Mouse (Mus musculus) CD4-positive, CD25-positive, alpha-beta regulatory T cell, adult 4 months (primary cell): Measurements from ENCODE around the gene Rabgap1. TPM values are rescaled to one million over a fixed set of nuclear protein-coding genes. Genes with fewer than 3 reads are reported as not detected.
"Not testable (repeated sequence)": the region's sequence is repeated elsewhere in the genome, so short reads cannot be mapped to it uniquely, and the experiment has no call there.

Source experiments
- ATAC-seq: one replicate; pipeline ENCODE4 v1.8.0; 2017
- polyA plus RNA-seq, 2 experiments: library from polyadenylated mRNA; unstranded; fragments of 100-300 nt; shearing (Covaris generic); gene quantifications; one replicate each; pipeline ENCODE4 v1.2.1; 2017

Rabgap1 gene
- 10 to 100 TPM; 42.1 to 56.4 TPM for polyA plus RNA-seq

GRCm38 (mm10) chr2:37442611-37443591, at the start of gene Rabgap1, which contains the start of the genes Zbtb26 and Zbtb6:
Gene Rabgap1 (plus strand): TSS chr2:37443279.
Gene Zbtb26 (minus strand): TSS chr2:37443135.
Gene Zbtb6 (minus strand): TSS chr2:37443171.
- peak; percentile 97 for ATAC-seq

GRCm38 (mm10) chr2:37395539-37395938, 47.5 kb upstream of the Rabgap1 start:
- peak; percentile 43 for ATAC-seq

GRCm38 (mm10) chr2:37421903-37422302, 21.2 kb upstream of the Rabgap1 start:
- ATAC-seq: no peak

- ATAC-seq: peak; percentile 98
Observed at GRCm38 (mm10) chr2:37422306-37423304, 20.5 kb upstream of the Rabgap1 start, which contains the start of gene Rc3h2. Gene Rc3h2 (minus strand): TSS chr2:37422903.

GRCm38 (mm10) chr2:37423671-37424070, 19.4 kb upstream of the Rabgap1 start:
- no peak for ATAC-seq

GRCm38 (mm10) chr2:37430593-37431464, 12.2 kb upstream of the Rabgap1 start:
- ATAC-seq: peak; percentile 97

- no peak for ATAC-seq
Observed at GRCm38 (mm10) chr2:37431609-37432008, 11.5 kb upstream of the Rabgap1 start.

- ATAC-seq: peak; percentile 95
Observed at GRCm38 (mm10) chr2:37451667-37452375, 8.7 kb downstream of the Rabgap1 start.

GRCm38 (mm10) chr2:37452376-37452760, 9.3 kb downstream of the Rabgap1 start:
- no peak for ATAC-seq

GRCm38 (mm10) chr2:37460707-37461106, 17.6 kb downstream of the Rabgap1 start:
- no peak for ATAC-seq

- no peak for ATAC-seq
Observed at GRCm38 (mm10) chr2:37466266-37466665, 23.2 kb downstream of the Rabgap1 start.

- no peak for ATAC-seq
Observed at GRCm38 (mm10) chr2:37479559-37479958, 36.5 kb downstream of the Rabgap1 start.

GRCm38 (mm10) chr2:37480039-37480438, 37.0 kb downstream of the Rabgap1 start:
- ATAC-seq: no peak

GRCm38 (mm10) chr2:37484165-37484564, 41.1 kb downstream of the Rabgap1 start:
- no peak for ATAC-seq

GRCm38 (mm10) chr2:37485370-37485769, 42.3 kb downstream of the Rabgap1 start:
- ATAC-seq: peak; percentile 71

GRCm38 (mm10) chr2:37486408-37486807, 43.3 kb downstream of the Rabgap1 start:
- ATAC-seq: no peak

- ATAC-seq: no peak
Observed at GRCm38 (mm10) chr2:37488956-37489355, 45.9 kb downstream of the Rabgap1 start.

- ATAC-seq: no peak
Observed at GRCm38 (mm10) chr2:37497321-37497720, 54.2 kb downstream of the Rabgap1 start.

GRCm38 (mm10) chr2:37505856-37506255, 62.8 kb downstream of the Rabgap1 start:
- ATAC-seq: not testable (repeated sequence)

GRCm38 (mm10) chr2:37511134-37511901, 68.2 kb downstream of the Rabgap1 start:
- no peak for ATAC-seq
